In genomic region chr8:70648921-70649320, GRCm38 (mm10) we compare ENCODE assay signal across 9 mouse cellular contexts. TPM values are rescaled to one million over a fixed set of nuclear protein-coding genes. Genes with fewer than 3 reads are reported as not detected.
DNase-seq lines count a peak whose midpoint lies in the region; ATAC-seq and TF ChIP-seq lines count a peak whose summit lies in the region.
"Had no signal": no experiment of that assay in that cellular context is flagged by ENCODE, and none has a peak within 500 bp of the region (broad histone marks: within the 10 kb centered on the region; RNA-seq: fewer than 3 reads in every experiment).

No protein-coding gene starts in this region.

- peaks cover 52% of the 10 kb centered on the region for H3K4me1 ChIP-seq in heart, embryonic 13.5 days
- peaks cover 19 to 53% of the 10 kb centered on the region in 2 experiments for H3K4me1 ChIP-seq in ES-E14 (ENCODE audit: control insufficient read depth in 2 of 2, insufficient read depth in 2 of 2, low read length in 2 of 2, poor library complexity in 1 of 2)
- H3K4me1 ChIP-seq in hindbrain, embryonic 14.5 days (replicated peaks; ENCODE audit: control insufficient read depth, insufficient read depth, low read length), result peaks cover 10% of the 10 kb centered on the region; the same call in 1 of the 2 replicates
- peaks cover 42% of the 10 kb centered on the region for H3K4me1 ChIP-seq in midbrain, embryonic 13.5 days (replicated peaks)

- H3K27ac ChIP-seq in heart, embryonic 13.5 days (replicated peaks), result peak overlapping the region; percentile 89
- peak overlapping the region; percentile 83 for H3K27ac ChIP-seq in ES-E14 (ENCODE audit: insufficient read depth, low read depth, low read length, poor library complexity, severe bottlenecking)
- H3K27ac ChIP-seq in hindbrain, embryonic 14.5 days, result peak overlapping the region; percentile 40; the same call in 1 of the 2 replicates
- H3K27ac ChIP-seq in midbrain, embryonic 13.5 days, result peak overlapping the region; percentile 61

- H3K4me3 ChIP-seq in heart, embryonic 13.5 days, result no peak overlapping the region
- peak overlapping the region in 1 of 2 experiments; percentile 27; a peak in 1 of 4 replicates for H3K4me3 ChIP-seq in ES-E14 (ENCODE audit: insufficient read depth in 1 of 2, low read depth in 1 of 2, low read length in 2 of 2, poor library complexity in 1 of 2, severe bottlenecking in 1 of 2)
- H3K4me3 ChIP-seq in hindbrain, embryonic 14.5 days (replicated peaks; ENCODE audit: low read length), result no peak overlapping the region
- H3K4me3 ChIP-seq in midbrain, embryonic 13.5 days (replicated peaks), result no peak overlapping the region

- no peaks in the 10 kb centered on the region for H3K9me3 ChIP-seq in heart, embryonic 13.5 days
- H3K9me3 ChIP-seq in ES-E14 (ENCODE audit: control insufficient read depth, insufficient read depth, low read depth, low read length), result no peaks in the 10 kb centered on the region
- no peaks in the 10 kb centered on the region for H3K9me3 ChIP-seq in hindbrain, embryonic 14.5 days (ENCODE audit: control insufficient read depth, low read length)
- no peaks in the 10 kb centered on the region for H3K9me3 ChIP-seq in midbrain, embryonic 13.5 days

- no peak for DNase-seq in heart, postnatal 4 days
- no peak for DNase-seq in ES-E14 (ENCODE audit: low read depth, low spot score)
- no peak for DNase-seq in hindbrain, embryonic 14.5 days (ENCODE audit: low spot score)
- DNase-seq in embryo, embryonic 11 days, result no peak
- no peak for DNase-seq in urinary bladder, postnatal 14 days (ENCODE audit: low spot score)
- DNase-seq in cerebellum, postnatal 36 days, result no peak

- H3K4me2 ChIP-seq in heart, embryonic 13.5 days, result no peak overlapping the region
- H3K4me2 ChIP-seq in hindbrain, embryonic 14.5 days (replicated peaks), result no peak overlapping the region
- H3K4me2 ChIP-seq in midbrain, embryonic 13.5 days (replicated peaks), result no peak overlapping the region

- peak overlapping the region; percentile 50 for H3K9ac ChIP-seq in heart, embryonic 13.5 days
- H3K9ac ChIP-seq in ES-E14 (ENCODE audit: insufficient read depth, low read depth, low read length, poor library complexity, severe bottlenecking), result peak overlapping the region; percentile 63
- H3K9ac ChIP-seq in hindbrain, embryonic 14.5 days, result no peak overlapping the region
- H3K9ac ChIP-seq in midbrain, embryonic 13.5 days (replicated peaks), result no peak overlapping the region

- no peak for ATAC-seq in heart, embryonic 13.5 days (ENCODE audit: extremely low read depth, insufficient number of reproducible peaks, low FRiP score, low TSS enrichment)
- no peak for ATAC-seq in hindbrain, embryonic 14.5 days (ENCODE audit: low FRiP score)
- ATAC-seq in midbrain, embryonic 13.5 days, result peak; percentile 22

- H3K36me3 ChIP-seq in heart, embryonic 13.5 days, result peaks cover 42% of the 10 kb centered on the region
- peaks cover 14% of the 10 kb centered on the region; the same call in 1 of the 2 replicates for H3K36me3 ChIP-seq in ES-E14 (ENCODE audit: control insufficient read depth, insufficient read depth, low read length, poor library complexity, severe bottlenecking)
- peaks cover 22% of the 10 kb centered on the region for H3K36me3 ChIP-seq in hindbrain, embryonic 14.5 days (replicated peaks; ENCODE audit: control insufficient read depth, insufficient read depth)
- H3K36me3 ChIP-seq in midbrain, embryonic 13.5 days, result peaks cover 34% of the 10 kb centered on the region

- 51% methylated on average over 3 of the region's 3 CpGs for WGBS in heart, embryonic 13.5 days
- 60% methylated on average over 3 of the region's 3 CpGs for WGBS in hindbrain, embryonic 14.5 days
- WGBS in midbrain, embryonic 13.5 days, result 72% methylated on average over 3 of the region's 3 CpGs

- in situ Hi-C loops in ES-E14 (cut with MboI; ENCODE audit: low sequenced_read_pairs in 2 of 2, unreplicated experiment in 2 of 2), result no loop called here

- H3K27me3 ChIP-seq in heart, embryonic 13.5 days (replicated peaks), result no peaks in the 10 kb centered on the region
- H3K27me3 ChIP-seq in hindbrain, embryonic 14.5 days (ENCODE audit: control insufficient read depth, insufficient read depth, low read length), result no peaks in the 10 kb centered on the region
- H3K27me3 ChIP-seq in midbrain, embryonic 13.5 days, result no peaks in the 10 kb centered on the region

TF ChIP-seq in ES-E14, 5 proteins besides CTCF, POLR2A, EP300 and RAD21:
- no peak for TF ChIP-seq HCFC1 (IDR thresholded peaks at IDR 0.05; ENCODE audit: borderline replicate concordance, insufficient read depth, low read length)
- no peak for TF ChIP-seq ZNF384 (IDR thresholded peaks at IDR 0.05; ENCODE audit: low read depth, low read length)
- TF ChIP-seq MAFK (IDR thresholded peaks at IDR 0.05; ENCODE audit: insufficient read depth, low read depth, low read length), result no peak
- no peak for TF ChIP-seq ZC3H11A (IDR thresholded peaks at IDR 0.05; ENCODE audit: borderline replicate concordance, low read depth, low read length)
- no peak for TF ChIP-seq CHD2 (IDR thresholded peaks at IDR 0.05; ENCODE audit: low read depth, low read length)
TF ChIP-seq in ES-E14: peak in this region for 0.

RNA-seq across cellular contexts. Expression of gene Pgpep1, which starts 11.3 kb away (rescaled TPM):
- polyA plus RNA-seq in heart, embryonic 13.5 days (2015; fragmentation: Nextera tagmentation; extraction: Ambion mirVana), result 33.7 and 37.3 TPM in 2 replicates
- 10 to 100 TPM; 32.2 to 38.4 TPM for total RNA-seq in heart, postnatal 4 days (2021)
- total RNA-seq in ES-E14 (2012; rRNA removed), result 15.5 and 21.4 TPM in 2 replicates
- 74.0 and 89.3 TPM in 2 replicates for polyA plus RNA-seq in hindbrain, embryonic 14.5 days (2014; fragmentation: Nextera tagmentation; extraction: Ambion mirVana)
- polyA plus RNA-seq in midbrain, embryonic 13.5 days (2015; fragmentation: Nextera tagmentation; extraction: Ambion mirVana), result 87.5 and 99.4 TPM in 2 replicates

RNA-seq across cellular contexts. Expression of gene Gdf15, which starts 16.7 kb away (rescaled TPM):
- polyA plus RNA-seq in heart, embryonic 13.5 days (2015; fragmentation: Nextera tagmentation; extraction: Ambion mirVana), result 0.86 and 1.2 TPM in 2 replicates
- 1 to 10 TPM; 2.7 to 3.5 TPM for total RNA-seq in heart, postnatal 4 days (2021)
- 7.0 and 18.8 TPM in 2 replicates for total RNA-seq in ES-E14 (2012; rRNA removed)
- 0.14 and 0.28 TPM in 2 replicates for polyA plus RNA-seq in hindbrain, embryonic 14.5 days (2014; fragmentation: Nextera tagmentation; extraction: Ambion mirVana)
- polyA plus RNA-seq in midbrain, embryonic 13.5 days (2015; fragmentation: Nextera tagmentation; extraction: Ambion mirVana), result 0.30 TPM in 1 of 2 replicates, not detected in the other
- total RNA-seq: left cerebral cortex, adult 8-10 months had no signal

RNA-seq across cellular contexts. Expression of gene Lsm4, which starts 24.1 kb away (rescaled TPM):
- 269 and 297 TPM in 2 replicates for polyA plus RNA-seq in heart, embryonic 13.5 days (2015; fragmentation: Nextera tagmentation; extraction: Ambion mirVana)
- 100 to 1,000 TPM; 107 to 120 TPM for total RNA-seq in heart, postnatal 4 days (2021)
- 171 and 204 TPM in 2 replicates for total RNA-seq in ES-E14 (2012; rRNA removed)
- polyA plus RNA-seq in hindbrain, embryonic 14.5 days (2014; fragmentation: Nextera tagmentation; extraction: Ambion mirVana), result 180 and 197 TPM in 2 replicates
- polyA plus RNA-seq in midbrain, embryonic 13.5 days (2015; fragmentation: Nextera tagmentation; extraction: Ambion mirVana), result 176 and 201 TPM in 2 replicates

RNA-seq across cellular contexts. Expression of gene Lrrc25, which starts 33.0 kb away (rescaled TPM):
- polyA plus RNA-seq in heart, embryonic 13.5 days (2015; fragmentation: Nextera tagmentation; extraction: Ambion mirVana), result 1.5 and 2.7 TPM in 2 replicates
- total RNA-seq in heart, postnatal 4 days (2021), result 1 to 10 TPM; 1.1 to 1.5 TPM
- total RNA-seq in ES-E14 (2012; rRNA removed), result 0.13 TPM in 1 of 2 replicates, not detected in the other
- polyA plus RNA-seq in hindbrain, embryonic 14.5 days (2014; fragmentation: Nextera tagmentation; extraction: Ambion mirVana), result 0.98 and 1.6 TPM in 2 replicates
- polyA plus RNA-seq in midbrain, embryonic 13.5 days (2015; fragmentation: Nextera tagmentation; extraction: Ambion mirVana), result 1.1 and 1.2 TPM in 2 replicates

RNA-seq across cellular contexts. Expression of gene Ssbp4, which starts 40.2 kb away (rescaled TPM):
- 63.3 and 70.9 TPM in 2 replicates for polyA plus RNA-seq in heart, embryonic 13.5 days (2015; fragmentation: Nextera tagmentation; extraction: Ambion mirVana)
- total RNA-seq in heart, postnatal 4 days (2021), result 10 to 100 TPM; 73.8 to 78.5 TPM
- 85.5 and 142 TPM in 2 replicates for total RNA-seq in ES-E14 (2012; rRNA removed)
- polyA plus RNA-seq in hindbrain, embryonic 14.5 days (2014; fragmentation: Nextera tagmentation; extraction: Ambion mirVana), result 165 and 173 TPM in 2 replicates
- 123 and 129 TPM in 2 replicates for polyA plus RNA-seq in midbrain, embryonic 13.5 days (2015; fragmentation: Nextera tagmentation; extraction: Ambion mirVana)

Comparison
In these comparisons a context has a peak if more than half of its experiments do, and no peak if none do; other contexts are left out.
1. H3K9ac ChIP-seq: peak in heart, embryonic 13.5 days (single experiment) and ES-E14 (single experiment); none in hindbrain, embryonic 14.5 days (single experiment) and midbrain, embryonic 13.5 days (single experiment).
2. Peak in every context shown above with its lines, with median percentiles within 50 percentile points of each other: H3K27ac ChIP-seq.